Mouse (Mus musculus) MN1 (cell line): Measurements from ENCODE around the gene Pgm2l1.
A peak's percentile ranks its signal among the peaks of the same experiment; 100 is the strongest.

ENCODE experiments used
- DNase-seq: peaks from one replicate; pipeline ENCODE4 v3.0.0-alpha.2; 2016; ENCODE audit warnings: low spot score

Gene Pgm2l1

GRCm38 (mm10) chr7:100227158-100227875 lies at the start of gene Pgm2l1:
Gene Pgm2l1 (plus strand): TSS chr7:100227394.
- DNase-seq = peak; percentile 96

GRCm38 (mm10) chr7:100178016-100178890 lies 48.9 kb upstream of the Pgm2l1 start:
- DNase-seq = no peak

- DNase-seq = no peak
Measured at GRCm38 (mm10) chr7:100178891-100179233, 48.3 kb upstream of the Pgm2l1 start.

- DNase-seq = no peak
Measured at GRCm38 (mm10) chr7:100179394-100179793, 47.8 kb upstream of the Pgm2l1 start.

- DNase-seq = no peak
Measured at GRCm38 (mm10) chr7:100179836-100180407, 47.3 kb upstream of the Pgm2l1 start.

GRCm38 (mm10) chr7:100181176-100181575 lies 46.0 kb upstream of the Pgm2l1 start:
- DNase-seq = no peak

GRCm38 (mm10) chr7:100181614-100182013 lies 45.6 kb upstream of the Pgm2l1 start:
- DNase-seq = no peak

GRCm38 (mm10) chr7:100182388-100182787 lies 44.8 kb upstream of the Pgm2l1 start:
- DNase-seq = no peak

GRCm38 (mm10) chr7:100187601-100188000 lies 39.6 kb upstream of the Pgm2l1 start:
- peak; percentile 72 for DNase-seq

GRCm38 (mm10) chr7:100190167-100190566 lies 37.0 kb upstream of the Pgm2l1 start:
- no peak for DNase-seq

GRCm38 (mm10) chr7:100190778-100191177 lies 36.4 kb upstream of the Pgm2l1 start:
- peak; percentile 68 for DNase-seq

GRCm38 (mm10) chr7:100201191-100201590 lies 26.0 kb upstream of the Pgm2l1 start:
- DNase-seq = no peak

GRCm38 (mm10) chr7:100203616-100204015 lies 23.6 kb upstream of the Pgm2l1 start:
- DNase-seq = no peak

GRCm38 (mm10) chr7:100204871-100205270 lies 22.3 kb upstream of the Pgm2l1 start:
- no peak for DNase-seq

- no peak for DNase-seq
Measured at GRCm38 (mm10) chr7:100206144-100206543, 21.1 kb upstream of the Pgm2l1 start.

- DNase-seq = no peak
Measured at GRCm38 (mm10) chr7:100207886-100208285, 19.3 kb upstream of the Pgm2l1 start.

- no peak for DNase-seq
Measured at GRCm38 (mm10) chr7:100214310-100214709, 12.9 kb upstream of the Pgm2l1 start.

- DNase-seq = no peak
Measured at GRCm38 (mm10) chr7:100215116-100215732, 12.0 kb upstream of the Pgm2l1 start.

- no peak for DNase-seq
Measured at GRCm38 (mm10) chr7:100215976-100216375, 11.2 kb upstream of the Pgm2l1 start.

- DNase-seq = no peak
Measured at GRCm38 (mm10) chr7:100216601-100217565, 10.3 kb upstream of the Pgm2l1 start.

GRCm38 (mm10) chr7:100227896-100228525 lies 817 bp downstream of the Pgm2l1 start:
- peak; percentile 32 for DNase-seq
